Mouse (Mus musculus) NIH3T3 (cell line): Measurements from ENCODE around the gene Psmd11.
"Not testable (repeated sequence)": the region's sequence is repeated elsewhere in the genome, so short reads cannot be mapped to it uniquely, and the experiment has no call there.

Experiments
- DNase-seq: peaks from one replicate; pipeline ENCODE4 v3.0.0-alpha.2; 2012; ENCODE audit warnings: low read depth

The Psmd11 gene

GRCm38 (mm10) chr11:80429009-80429475 lies 627 bp downstream of the Psmd11 start:
- DNase-seq = peak; percentile 44

DNA sequence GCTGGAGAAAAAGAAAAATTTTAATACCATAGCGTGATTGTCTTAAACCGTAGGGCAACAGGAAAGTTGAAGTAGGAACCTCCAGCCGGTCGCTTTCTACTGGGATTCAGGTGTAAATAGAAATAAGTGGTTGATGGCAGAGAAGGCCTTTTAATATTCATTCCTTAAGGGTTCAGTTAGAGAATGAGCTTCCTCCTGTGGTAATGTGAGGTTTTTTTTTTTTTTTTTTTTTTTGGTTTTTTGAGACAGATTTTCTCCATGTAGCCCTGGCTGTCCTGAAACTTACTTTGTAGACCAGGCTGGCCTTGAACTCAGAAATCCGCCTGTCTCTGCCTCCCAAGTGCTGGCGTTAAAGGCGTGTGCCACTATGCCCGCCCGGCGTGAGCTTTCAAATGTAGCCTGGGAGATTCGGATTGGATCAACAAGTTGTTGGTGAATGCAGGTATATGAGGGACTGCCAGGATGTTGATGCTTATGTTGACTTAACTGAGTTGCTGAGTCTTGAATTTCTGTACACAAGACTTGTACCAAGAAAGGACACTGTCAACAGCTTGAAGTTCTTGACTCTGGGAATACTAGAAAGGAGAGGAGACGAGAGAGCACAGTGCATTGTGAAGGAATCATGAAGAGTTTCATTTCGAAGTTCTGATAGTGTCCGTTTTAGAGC lies 1.2 kb downstream of the Psmd11 start:
- DNase-seq = no peak

DNA sequence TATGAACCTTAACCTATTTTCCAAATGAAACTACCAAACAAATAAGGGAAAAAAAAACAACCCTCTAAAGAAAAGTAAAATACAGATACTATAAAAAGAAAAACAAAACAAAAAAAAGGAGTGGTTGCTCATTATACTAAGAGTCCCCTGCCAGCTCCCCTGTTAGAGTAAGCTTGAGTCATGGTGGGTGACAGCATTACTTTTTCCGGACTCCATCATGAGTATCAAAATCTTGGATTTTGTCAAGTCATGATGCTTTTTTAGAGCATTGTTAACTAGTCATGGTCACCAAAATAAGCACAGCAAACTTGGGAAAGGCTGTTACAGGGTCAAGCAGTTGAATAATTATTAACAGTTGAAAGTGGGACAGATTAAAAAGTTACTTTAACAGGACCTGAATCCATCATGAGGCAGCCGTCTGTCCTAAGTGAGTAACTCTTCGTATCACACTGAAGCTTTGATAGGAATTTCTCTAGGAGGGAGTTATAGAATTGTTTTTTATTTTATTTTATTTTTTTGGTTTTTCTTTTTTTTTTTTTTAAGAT lies 2.0 kb downstream of the Psmd11 start:
- DNase-seq = peak; percentile 26

GRCm38 (mm10) chr11:80446916-80447315 lies 18.5 kb downstream of the Psmd11 start:
- no peak for DNase-seq

DNA sequence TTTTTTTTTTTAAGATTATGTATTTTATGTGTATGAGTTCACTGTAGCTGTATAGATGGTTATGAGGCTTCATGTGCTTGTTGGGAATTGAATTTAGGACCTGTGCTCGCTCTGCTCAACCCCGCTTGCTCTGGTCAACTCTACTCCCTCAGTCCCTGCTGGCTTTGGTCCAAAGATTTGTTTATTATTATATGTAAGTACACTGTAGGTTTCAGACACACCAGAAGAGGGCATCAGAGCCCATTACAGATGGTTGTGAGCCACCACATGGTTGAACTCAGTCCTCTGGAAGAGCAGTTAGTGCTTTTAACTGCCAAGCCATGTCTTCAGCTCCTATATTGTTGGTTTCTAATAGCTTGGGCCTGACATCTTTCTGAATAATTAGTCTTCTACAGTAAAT lies 21.4 kb downstream of the Psmd11 start:
- DNase-seq = peak; percentile 46

DNA sequence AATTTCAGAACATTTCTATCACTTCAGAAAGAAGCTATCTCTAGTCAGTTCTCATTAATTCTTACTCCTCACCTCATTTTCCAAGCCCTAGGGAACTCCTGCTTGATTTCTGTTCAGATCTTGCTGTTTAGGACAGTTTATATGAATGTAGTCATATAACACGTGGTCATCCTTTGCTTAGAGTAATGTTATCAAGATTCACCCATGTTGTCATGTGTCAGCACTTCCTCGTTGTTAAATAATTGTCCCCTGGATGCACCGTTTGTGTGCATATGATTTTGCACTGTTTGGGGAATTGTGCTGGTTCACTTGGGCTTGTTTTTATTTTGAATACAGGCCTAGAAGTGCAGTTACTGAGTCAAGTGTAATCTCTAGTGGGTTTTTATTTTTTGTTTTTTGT lies 23.8 kb downstream of the Psmd11 start:
- no peak for DNase-seq

GRCm38 (mm10) chr11:80453198-80453597 lies 24.8 kb downstream of the Psmd11 start:
- DNase-seq = no peak

DNA sequence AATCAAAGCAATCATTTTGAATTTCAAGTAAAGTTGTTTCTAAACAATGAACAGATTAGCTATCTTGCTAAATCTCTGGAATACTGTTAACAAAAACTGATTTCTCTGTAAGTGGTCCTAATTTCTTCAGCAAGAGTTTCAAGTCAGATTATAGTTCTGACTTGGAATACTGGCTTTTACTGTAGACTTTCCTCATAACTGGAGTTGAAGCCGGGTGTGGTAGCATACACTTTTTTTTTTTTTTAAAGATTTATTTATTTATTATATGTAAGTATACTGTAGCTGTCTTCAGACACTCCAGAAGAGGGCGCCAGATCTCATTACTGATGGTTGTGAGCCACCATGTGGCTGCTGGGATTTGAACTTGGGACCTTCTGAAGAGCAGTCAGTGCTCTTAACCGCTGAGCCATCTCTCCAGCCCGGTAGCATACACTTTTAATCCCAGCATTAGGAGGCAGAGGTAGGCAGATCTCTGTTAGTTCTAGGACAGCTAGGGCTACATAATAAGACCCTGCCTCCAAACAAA lies 35.3 kb downstream of the Psmd11 start:
- DNase-seq = not testable (repeated sequence)

DNA sequence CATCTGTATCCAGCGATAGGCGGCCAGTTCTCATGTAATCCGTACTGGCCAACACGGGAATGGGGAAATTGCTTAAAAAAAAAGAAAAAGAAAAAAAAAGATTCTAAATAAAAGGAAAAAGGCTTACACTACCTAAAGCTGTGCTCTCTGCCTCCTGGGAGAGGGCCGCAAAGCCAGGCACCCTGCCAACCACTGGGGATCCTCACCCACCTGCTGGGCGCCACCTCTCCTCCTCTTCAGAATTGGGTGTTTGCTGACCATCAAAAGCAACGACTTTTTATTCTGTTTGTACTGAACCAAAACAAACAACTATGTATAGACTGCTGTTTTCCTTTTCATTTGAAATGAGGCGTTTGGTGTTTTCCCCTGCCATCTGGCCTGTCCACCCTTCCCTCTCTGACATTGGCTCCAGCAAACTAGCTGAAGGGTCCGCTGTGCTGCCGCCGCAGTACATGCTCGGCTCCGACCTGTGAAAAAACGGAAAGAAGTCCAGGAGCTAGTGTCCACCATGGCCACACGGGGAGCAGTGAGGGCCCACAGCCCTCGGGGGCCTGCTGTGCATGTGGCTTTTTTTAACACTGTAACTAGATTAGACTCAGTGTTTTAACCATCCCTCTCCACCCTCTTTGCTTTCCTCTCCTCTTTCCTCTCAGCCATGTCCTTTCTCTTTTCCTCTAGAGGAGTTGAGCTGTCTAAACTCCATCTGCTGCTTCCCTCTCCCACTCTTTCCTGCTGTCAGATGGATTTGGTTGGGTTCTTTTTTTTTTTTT lies 43.6 kb downstream of the Psmd11 start:
- DNase-seq = no peak

DNA sequence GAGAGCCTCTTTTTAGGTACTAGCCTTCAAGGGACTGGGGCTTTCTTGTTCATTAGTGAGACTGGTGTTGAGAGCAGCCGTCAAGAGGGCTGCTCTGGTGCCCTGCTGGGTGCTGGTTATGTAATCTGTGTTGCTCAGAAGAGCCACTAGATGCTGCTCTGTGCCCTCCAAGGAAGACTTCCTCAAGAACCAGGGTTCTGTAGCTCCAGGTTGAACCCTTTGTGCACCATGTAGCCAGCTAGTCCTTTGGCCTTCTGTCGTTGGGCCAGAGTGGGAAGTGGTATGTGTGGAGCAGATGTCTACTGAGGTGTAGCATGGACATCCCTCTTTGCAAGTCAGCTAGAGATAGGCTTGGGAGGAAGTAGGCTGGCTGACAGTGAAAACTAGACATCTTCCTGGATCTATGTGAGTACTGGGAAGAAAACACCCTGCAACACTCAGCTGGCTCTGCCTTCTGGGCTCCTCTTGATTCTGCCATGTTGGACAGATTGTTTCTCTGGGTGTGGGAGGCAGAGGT lies 45.8 kb downstream of the Psmd11 start:
- DNase-seq = no peak

DNA sequence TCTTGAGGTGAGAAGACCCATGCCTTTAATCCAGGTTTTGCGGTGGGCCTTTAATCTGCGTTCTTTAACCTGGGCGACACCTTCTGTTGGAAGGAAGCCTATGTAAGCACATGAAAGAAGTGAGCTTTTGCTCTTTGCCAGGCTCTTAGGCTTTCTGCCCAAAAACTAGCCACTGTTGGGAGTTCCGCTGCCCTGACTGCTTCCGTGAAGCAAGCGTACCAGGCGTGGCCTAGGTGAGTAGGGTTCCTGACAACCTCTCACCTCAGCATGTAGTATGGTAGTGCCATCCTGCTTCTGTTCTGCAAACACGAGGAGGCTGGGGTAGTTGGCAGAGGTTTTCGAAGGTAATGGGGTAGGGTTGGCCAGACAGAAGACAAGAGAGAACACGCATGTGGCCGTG lies 46.4 kb downstream of the Psmd11 start:
- DNase-seq = no peak

GRCm38 (mm10) chr11:80475544-80475943 lies 47.1 kb downstream of the Psmd11 start:
- DNase-seq = no peak

DNA sequence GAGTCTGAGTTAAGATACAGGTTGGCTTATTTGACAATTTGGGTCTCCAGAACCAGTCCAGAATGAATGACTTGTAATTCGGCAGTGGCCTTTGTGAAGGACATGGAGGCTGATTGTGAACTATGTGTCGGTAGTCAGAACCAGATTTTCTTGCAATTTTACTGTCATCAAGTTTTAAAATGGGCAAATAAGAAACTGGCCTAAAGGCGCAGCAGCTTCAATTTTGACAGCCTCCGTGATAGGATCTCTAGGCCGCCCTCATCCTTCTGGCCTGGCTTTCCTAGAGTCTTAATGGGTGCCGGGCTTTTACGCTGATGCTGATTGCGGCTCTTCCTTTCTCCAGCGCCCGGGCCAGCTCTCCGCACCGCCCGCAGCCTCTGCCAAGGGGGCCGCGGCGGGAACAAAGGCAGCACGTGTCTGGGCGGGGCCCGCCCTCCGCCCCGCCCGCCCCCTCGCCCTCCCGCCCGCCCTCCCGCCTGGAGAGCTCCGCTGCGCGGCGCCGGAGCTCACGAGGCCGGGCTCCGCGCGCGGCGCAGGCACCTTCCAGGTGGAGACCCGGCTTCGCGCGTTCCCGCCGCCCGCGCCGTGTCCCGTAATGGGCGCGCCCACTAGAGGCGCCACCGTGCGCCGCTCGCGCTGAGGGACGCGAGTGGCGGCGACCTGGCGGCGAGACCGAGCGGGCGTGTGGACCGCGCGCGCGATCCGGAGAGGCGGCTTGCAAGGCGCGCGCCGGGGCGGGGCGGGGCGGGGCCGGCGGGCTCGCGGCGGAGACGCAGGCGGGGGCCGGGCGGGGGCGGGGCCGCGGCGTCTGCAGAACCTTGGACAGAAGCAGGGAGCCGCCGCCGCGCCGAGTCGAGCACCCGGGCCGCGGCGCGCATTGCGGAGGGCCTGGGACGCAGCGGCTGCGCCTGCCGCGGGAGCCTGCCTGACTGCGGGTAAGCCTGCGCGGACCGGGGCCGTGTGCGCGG lies 48.1 kb downstream of the Psmd11 start, which contains the start of gene Cdk5r1:
TSS of gene Cdk5r1 (plus strand) at position 802 of the 968 bp plus-strand sequence.
- DNase-seq = peak; percentile 95

- no peak for DNase-seq
Measured at GRCm38 (mm10) chr11:80477341-80478199, 49.2 kb downstream of the Psmd11 start.

DNA sequence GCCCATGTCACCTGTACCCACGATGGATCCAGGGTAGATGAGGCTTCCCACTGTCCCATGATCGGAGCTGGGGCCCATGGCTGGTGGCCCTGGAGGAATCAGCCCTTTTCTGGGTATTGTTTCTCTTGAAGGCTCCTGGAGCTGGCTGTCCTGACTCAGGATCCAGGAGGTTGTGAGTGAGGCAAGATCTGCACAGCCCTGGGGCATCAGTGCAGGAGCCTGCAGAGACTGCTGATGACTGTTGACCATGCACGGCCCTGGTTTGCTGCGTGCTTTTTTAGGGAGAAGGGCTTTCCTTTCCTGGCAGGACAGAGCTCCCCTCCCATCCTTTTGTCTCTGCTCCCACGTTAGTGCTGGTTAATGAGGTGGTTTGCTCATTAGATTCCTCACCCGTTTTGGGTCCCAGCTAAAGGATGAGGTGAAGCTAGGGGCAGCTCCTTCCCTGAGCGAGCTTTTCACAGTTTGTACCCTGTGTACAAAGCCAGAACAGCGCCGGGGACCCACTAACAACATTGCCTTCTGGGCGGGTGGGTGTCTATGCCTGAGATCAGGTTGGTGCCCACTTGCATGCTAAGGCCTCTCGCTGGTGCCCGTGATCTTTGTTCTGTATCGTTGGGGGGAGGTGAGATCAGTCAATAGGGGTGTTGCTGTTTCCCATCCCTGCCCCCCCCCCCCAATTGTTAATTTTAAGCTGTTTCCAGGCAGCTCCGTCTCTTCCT lies 50.4 kb downstream of the Psmd11 start:
- no peak for DNase-seq

- peak; percentile 53 for DNase-seq
Measured at GRCm38 (mm10) chr11:80479425-80479824, 51.0 kb downstream of the Psmd11 start.

GRCm38 (mm10) chr11:80479906-80480866 lies 51.8 kb downstream of the Psmd11 start:
- DNase-seq = no peak

GRCm38 (mm10) chr11:80481409-80482050 lies 53.1 kb downstream of the Psmd11 start:
- no peak for DNase-seq
